In the genomic region with DNA sequence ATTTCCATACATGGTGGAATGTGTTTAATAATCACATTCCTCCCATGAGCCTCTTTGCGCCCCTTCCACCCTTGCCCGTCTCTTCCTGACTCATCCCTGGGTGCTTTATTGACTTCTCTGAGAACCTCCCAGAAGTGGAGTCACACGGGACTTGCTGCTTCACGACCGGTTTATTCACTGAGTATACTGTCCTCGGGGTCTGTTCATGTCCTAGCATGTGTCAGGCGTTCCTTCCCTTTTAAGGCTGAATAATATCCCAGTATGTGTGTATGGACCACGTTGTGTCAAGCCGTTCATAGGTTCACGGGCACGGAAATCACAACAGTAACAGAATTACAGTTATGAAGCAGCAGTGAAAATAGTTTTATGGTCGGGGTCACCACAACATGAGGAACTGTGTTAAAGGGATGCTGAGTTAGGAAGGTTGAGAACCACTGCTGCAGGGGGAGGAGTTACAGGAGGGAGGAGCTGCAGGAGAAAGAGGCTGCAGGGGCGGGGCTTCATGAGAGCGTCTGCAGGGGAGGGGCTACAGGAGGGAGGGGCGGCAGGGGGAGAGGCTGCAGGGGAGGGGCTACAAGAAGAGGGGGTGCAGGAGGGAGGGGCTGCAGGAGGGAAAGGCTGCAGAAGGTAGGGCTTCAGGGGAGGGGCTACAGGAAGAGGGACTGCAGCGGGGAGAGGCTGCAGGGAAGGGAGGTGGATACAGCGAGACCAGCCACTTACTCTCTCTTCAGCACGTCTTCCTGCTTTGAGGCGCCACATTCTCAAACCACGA, we compare ENCODE assay signal across 8 mouse cellular contexts. TPM values are rescaled to one million over a fixed set of nuclear protein-coding genes. Genes with fewer than 3 reads are reported as not detected.
DNase-seq lines count a peak whose midpoint lies in the region; ATAC-seq lines count a peak whose summit lies in the region.

No protein-coding gene starts in this region.

- no peaks in the 10 kb centered on the region for H3K36me3 ChIP-seq in forebrain, embryonic 10.5 days (replicated peaks)
- H3K36me3 ChIP-seq in limb, embryonic 12.5 days: no peaks in the 10 kb centered on the region
- H3K36me3 ChIP-seq in midbrain, embryonic 11.5 days (ENCODE audit: control insufficient read depth, insufficient read depth, low read length): no peaks in the 10 kb centered on the region
- H3K36me3 ChIP-seq in splenic B cell, adult 2 months (ENCODE audit: control insufficient read depth, insufficient read depth, low read length, poor library complexity, severe bottlenecking): no peaks in the 10 kb centered on the region

- peak; percentile 59 to 68 for ATAC-seq in hematopoietic stem cell, adult 5-6 weeks (replicated peaks in 1 of 2; ENCODE audit: insufficient read depth in 1 of 2, low FRiP score in 2 of 2, low TSS enrichment in 1 of 2, low read depth in 1 of 2, poor library complexity in 2 of 2, severe bottlenecking in 2 of 2)
- ATAC-seq in limb, embryonic 12.5 days (ENCODE audit: insufficient number of reproducible peaks, insufficient read depth, low FRiP score, low TSS enrichment, low read depth): peak; percentile 65; the same call in 1 of the 2 replicates
- ATAC-seq in midbrain, embryonic 11.5 days (ENCODE audit: low FRiP score): peak; percentile 45; the same call in 1 of the 2 replicates
- ATAC-seq in erythroid progenitor cell, adult 5-6 weeks (replicated peaks; ENCODE audit: low FRiP score, poor library complexity, severe bottlenecking): no peak

- 33% methylated on average over 19 of the region's 20 CpGs for WGBS in forebrain, embryonic 10.5 days
- WGBS in limb, embryonic 12.5 days: 22% methylated on average over 20 of the region's 20 CpGs
- WGBS in midbrain, embryonic 11.5 days: 28% methylated on average over 19 of the region's 20 CpGs

- peak; percentile 51 to 56 for DNase-seq in B cell, adult 2 months
- peak; percentile 95 for DNase-seq in ZHBTc4 (ENCODE audit: low read depth, low spot score)
- DNase-seq in forebrain, embryonic 10.5 days (ENCODE audit: extremely low spot score, low spot score): peak; percentile 76
- peak; percentile 93 for DNase-seq in midbrain, embryonic 11.5 days (ENCODE audit: low spot score, missing footprints)
- DNase-seq in splenic B cell, adult 2 months (ENCODE audit: low read depth, low spot score): peak; percentile 66

- H3K4me1 ChIP-seq in forebrain, embryonic 10.5 days: peaks cover 37% of the 10 kb centered on the region
- H3K4me1 ChIP-seq in limb, embryonic 12.5 days (replicated peaks): peaks cover 39% of the 10 kb centered on the region
- peaks cover 6% of the 10 kb centered on the region for H3K4me1 ChIP-seq in midbrain, embryonic 11.5 days (ENCODE audit: control insufficient read depth, insufficient read depth, low read length)

- H3K4me3 ChIP-seq in forebrain, embryonic 10.5 days: peak overlapping the region; percentile 44
- no peak overlapping the region; the same call in 1 of the 2 replicates for H3K4me3 ChIP-seq in limb, embryonic 12.5 days (replicated peaks)
- no peak overlapping the region for H3K4me3 ChIP-seq in midbrain, embryonic 11.5 days (ENCODE audit: low read depth, low read length)

- H3K9ac ChIP-seq in limb, embryonic 12.5 days (replicated peaks): no peak overlapping the region
- H3K9ac ChIP-seq in midbrain, embryonic 11.5 days (ENCODE audit: low read length): no peak overlapping the region; the same call in 1 of the 2 replicates

- H3K27ac ChIP-seq in forebrain, embryonic 10.5 days: peak overlapping the region; percentile 56; the same call in 1 of the 2 replicates
- H3K27ac ChIP-seq in limb, embryonic 12.5 days: peak overlapping the region; percentile 62; the same call in 1 of the 2 replicates
- no peak overlapping the region for H3K27ac ChIP-seq in midbrain, embryonic 11.5 days (ENCODE audit: low read depth, low read length)

- no peaks in the 10 kb centered on the region for H3K9me3 ChIP-seq in forebrain, embryonic 10.5 days
- no peaks in the 10 kb centered on the region for H3K9me3 ChIP-seq in limb, embryonic 12.5 days
- no peaks in the 10 kb centered on the region for H3K9me3 ChIP-seq in midbrain, embryonic 11.5 days (ENCODE audit: control insufficient read depth, low read length)

- H3K27me3 ChIP-seq in forebrain, embryonic 10.5 days (ENCODE audit: poor library complexity, severe bottlenecking): peaks cover 25% of the 10 kb centered on the region
- H3K27me3 ChIP-seq in limb, embryonic 12.5 days: peaks cover 8% of the 10 kb centered on the region; the same call in 1 of the 2 replicates
- no peaks in the 10 kb centered on the region for H3K27me3 ChIP-seq in midbrain, embryonic 11.5 days (ENCODE audit: control insufficient read depth, insufficient read depth, low read length)
- peaks cover 2% of the 10 kb centered on the region; the same call in 1 of the 2 replicates for H3K27me3 ChIP-seq in splenic B cell, adult 2 months (ENCODE audit: control insufficient read depth, insufficient read depth, low read length, poor library complexity, severe bottlenecking)

- H3K4me2 ChIP-seq in limb, embryonic 12.5 days: peak overlapping the region; percentile 41
- peak overlapping the region; percentile 23; the same call in 1 of the 2 replicates for H3K4me2 ChIP-seq in midbrain, embryonic 11.5 days

RNA-seq across cellular contexts. Expression of a gene that starts 41.6 kb away (rescaled TPM):
- polyA plus RNA-seq in forebrain, embryonic 10.5 days (2016; fragmentation: Nextera tagmentation; extraction: Ambion mirVana): 0.07 TPM in 2 replicates
- total RNA-seq in hematopoietic stem cell, adult 5-6 weeks (2017): 0.19 and 0.25 TPM in 2 replicates
- 0.41 and 0.46 TPM in 2 replicates for polyA plus RNA-seq in limb, embryonic 12.5 days (2016; fragmentation: Nextera tagmentation; extraction: Ambion mirVana)
- not detected in 2 replicates for polyA plus RNA-seq in midbrain, embryonic 11.5 days (2014; fragmentation: Nextera tagmentation; extraction: Ambion mirVana)
- not detected in 2 replicates for total RNA-seq in erythroid progenitor cell, adult 5-6 weeks (2015; ENCODE audit: low replicate concordance)
- total RNA-seq in erythroid progenitor cell, adult 5-6 weeks (2017; ENCODE audit: low replicate concordance): not detected in 2 replicates
